Mouse (Mus musculus) limb, embryonic 10.5 days (tissue): ENCODE data around the gene Gm3752. TPM values are rescaled to one million over a fixed set of nuclear protein-coding genes. Genes with fewer than 3 reads are reported as not detected.
A peak's percentile ranks its signal among the peaks of the same experiment; 100 is the strongest.
"Not testable (repeated sequence)": the region's sequence is repeated elsewhere in the genome, so short reads cannot be mapped to it uniquely, and the experiment has no call there.

ENCODE experiments used
- DNase-seq: peaks from one replicate; pipeline ENCODE4 v3.0.0-alpha.2; 2017; ENCODE audit warnings: low spot score
- H3K27ac ChIP-seq: fragments of 300-500 bp; sonication (generic); 2 replicates; pipeline ENCODE4 v1.5.1; 2016; ENCODE audit warnings: mild to moderate bottlenecking
- H3K27me3 ChIP-seq: fragments of 300-500 bp; sonication (generic); 2 replicates; pipeline ENCODE4 v1.6.1; 2016; ENCODE audit warnings: low read depth, mild to moderate bottlenecking; ENCODE audit not compliant: poor library complexity, severe bottlenecking
- H3K36me3 ChIP-seq: fragments of 300-500 bp; sonication (generic); 2 replicates; pipeline ENCODE4 v1.6.1; 2016; ENCODE audit warnings: mild to moderate bottlenecking, moderate library complexity
- H3K4me1 ChIP-seq: fragments of 300-500 bp; sonication (generic); 2 replicates; pipeline ENCODE4 v1.6.1; 2016
- H3K4me3 ChIP-seq: fragments of 300-500 bp; sonication (generic); 2 replicates; pipeline ENCODE4 v1.5.1; 2016; ENCODE audit warnings: mild to moderate bottlenecking, moderate library complexity
- H3K9me3 ChIP-seq: fragments of 300-500 bp; sonication (generic); replicated peaks from 2 replicates; pipeline ENCODE4 v1.6.1; 2016; ENCODE audit warnings: mild to moderate bottlenecking
- WGBS: fragments of 180-500 bp; shearing (Covaris S2); methylation state at CpG from one replicate; pipeline ENCODE4 v1.1.7; 2016; 5-methylcytosine and 5-hydroxymethylcytosine counted together
- polyA plus RNA-seq: library from polyadenylated mRNA; unstranded; fragments of >200 nt; fragmentation: Nextera tagmentation; extraction: Ambion mirVana; gene quantifications from 2 replicates; pipeline ENCODE4 v1.2.1, GENCODE M21; 2016

Gm3752 gene
- 0.93 and 1.4 TPM in 2 replicates for polyA plus RNA-seq

DNA sequence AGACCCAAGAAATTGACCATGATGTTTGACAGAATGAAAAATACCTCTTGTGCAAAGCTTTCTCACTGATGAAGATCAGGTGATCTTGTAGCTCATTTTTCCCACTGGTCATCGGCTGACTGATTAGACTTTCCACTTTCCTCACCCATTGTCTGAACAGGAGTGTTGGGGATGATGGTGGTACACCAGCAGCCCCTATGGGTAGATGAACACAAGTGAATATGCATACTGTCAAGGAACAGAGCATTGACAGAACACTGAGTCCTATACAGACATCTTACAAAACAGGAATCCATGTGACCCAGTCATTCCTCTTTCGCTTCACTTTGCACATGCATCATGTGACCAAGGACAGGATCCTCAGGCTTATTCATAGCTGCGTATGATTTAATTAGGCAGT is at the start of gene Gm3752:
TSS of gene Gm3752 (minus strand) at position 101 of the 400 bp plus-strand sequence.
- H3K27me3 ChIP-seq, H3K4me3 ChIP-seq, H3K27ac ChIP-seq, H3K4me1 ChIP-seq, H3K9me3 ChIP-seq, DNase-seq, H3K36me3 ChIP-seq: not testable (repeated sequence)
- 89% methylated on average over 1 of the region's 3 CpGs for WGBS

DNA sequence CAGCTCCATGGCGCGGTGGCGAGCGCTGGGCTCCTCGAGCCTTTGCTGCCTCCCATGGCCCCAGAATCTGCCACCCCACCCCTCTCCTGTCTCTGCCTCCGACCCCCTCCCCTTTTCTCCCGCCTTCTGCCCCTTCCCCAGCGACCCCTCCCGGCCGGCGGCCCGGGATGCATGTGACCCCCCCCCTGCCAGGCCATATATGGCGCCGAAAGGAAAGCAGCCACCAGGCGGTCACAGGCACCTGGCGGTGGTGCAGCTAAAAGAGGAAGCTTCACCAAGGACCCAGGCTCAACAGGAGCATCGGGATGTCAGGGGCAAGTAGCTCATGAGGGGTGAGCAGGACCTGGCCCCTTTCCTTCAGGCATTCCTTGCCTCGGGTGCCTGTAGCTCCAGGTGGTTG is 5.2 kb upstream of the Gm3752 start:
- H3K27ac ChIP-seq: peak overlapping the region; percentile 71; the same call in 1 of the 2 replicates
- peak; percentile 40 for DNase-seq
- under 1% methylated on average over 11 of the region's 18 CpGs for WGBS
- H3K4me1 ChIP-seq, H3K27me3 ChIP-seq, H3K9me3 ChIP-seq, H3K36me3 ChIP-seq: not testable (repeated sequence)
- H3K4me3 ChIP-seq: peak overlapping the region; percentile 47

DNA sequence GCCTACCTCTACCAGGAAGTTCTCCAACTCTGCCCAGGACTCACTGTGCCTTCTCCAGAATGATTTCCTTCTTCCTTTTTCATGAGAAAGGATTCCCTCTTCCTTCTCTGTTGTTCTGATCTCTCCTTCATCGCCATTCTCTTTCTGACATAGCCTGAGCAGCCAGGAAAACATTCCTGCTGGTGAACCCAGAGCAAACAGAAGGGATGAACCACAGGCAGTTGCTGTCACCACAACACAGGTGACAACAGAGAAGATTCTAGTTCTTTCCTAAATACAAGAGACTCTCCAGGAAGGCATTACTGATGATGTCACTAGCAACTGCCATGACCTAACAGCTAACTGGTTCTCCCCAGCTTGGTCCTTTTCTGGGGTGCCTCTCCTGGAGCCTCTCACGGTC is 32.7 kb downstream of the Gm3752 start, which contains the start of gene Gm3755:
TSS of gene Gm3755 (minus strand) at position 101 of the 400 bp plus-strand sequence.
- H3K27ac ChIP-seq, H3K4me3 ChIP-seq, H3K27me3 ChIP-seq, H3K4me1 ChIP-seq, H3K9me3 ChIP-seq, DNase-seq, H3K36me3 ChIP-seq: not testable (repeated sequence)
- WGBS: no CpG with 5 or more reads among the region's 2 CpGs

DNA sequence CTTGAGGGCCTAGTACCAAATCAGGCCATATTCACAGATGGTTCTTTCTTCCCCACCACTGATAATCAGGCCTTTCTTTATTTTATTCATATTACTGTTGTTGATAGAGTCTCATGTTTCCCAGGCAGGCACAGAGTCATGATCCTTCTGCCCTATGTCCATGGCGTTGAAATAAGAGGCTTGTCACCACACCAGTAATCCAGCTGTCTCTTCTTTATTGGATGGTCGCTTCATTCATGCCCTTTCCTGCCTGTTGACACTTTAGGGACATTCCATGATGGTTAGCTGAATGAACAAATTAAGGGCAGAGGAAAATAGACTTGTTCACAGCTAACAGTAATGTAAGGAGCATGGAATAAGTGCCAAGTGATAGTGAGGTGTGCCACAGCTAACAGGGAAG is 61.1 kb downstream of the Gm3752 start:
- H3K4me3 ChIP-seq, H3K9me3 ChIP-seq, H3K4me1 ChIP-seq, H3K27ac ChIP-seq, H3K27me3 ChIP-seq, H3K36me3 ChIP-seq, DNase-seq: not testable (repeated sequence)
- WGBS: 81% methylated on average over 2 of the region's 2 CpGs

Other genes starting within 250 kb of the Gm3752 start
- gene Gm3727, start 219.0 kb downstream of the Gm3752 start, polyA plus RNA-seq: not detected in 2 replicates
- 1.5 TPM in 2 replicates for gene Gm3739, start 168.7 kb downstream of the Gm3752 start, polyA plus RNA-seq
- not detected in 2 replicates for gene Gm5797, start 151.4 kb downstream of the Gm3752 start, polyA plus RNA-seq
- not detected in 2 replicates for gene Gm8374, start 118.6 kb downstream of the Gm3752 start, polyA plus RNA-seq
- 0.19 TPM in 1 of 2 replicates, not detected in the other for gene Gm3755, start 32.8 kb downstream of the Gm3752 start, polyA plus RNA-seq
- 0.30 and 0.99 TPM in 2 replicates for gene Gm3558, start 84.8 kb upstream of the Gm3752 start, polyA plus RNA-seq
- gene Gm10338, start 111.8 kb upstream of the Gm3752 start, polyA plus RNA-seq: not detected in 2 replicates
- gene Gm10128, start 160.2 kb upstream of the Gm3752 start, polyA plus RNA-seq: not detected in 2 replicates